Mouse (Mus musculus): ENCODE measurements around the gene H2-Ke6. TPM values are rescaled to one million over a fixed set of nuclear protein-coding genes. Genes with fewer than 3 reads are reported as not detected.
"Not testable (repeated sequence)": the region's sequence is repeated elsewhere in the genome, so short reads cannot be mapped to it uniquely, and the experiment has no call there.

The H2-Ke6 gene
- polyA plus RNA-seq, 1 experiment from 2014 or later, result 110 TPM

- 79% methylated on average over 3 of the region's 5 CpGs for WGBS
- peaks cover 4% of the 10 kb centered on the region; the same call in 1 of the 2 replicates for H3K36me3 ChIP-seq
- H3K4me2 ChIP-seq (replicated peaks), result no peak overlapping the region
- H3K9me3 ChIP-seq, result peaks cover 3% of the 10 kb centered on the region; the same call in 1 of the 2 replicates
- H3K9ac ChIP-seq (replicated peaks), result no peak overlapping the region
- no peaks in the 10 kb centered on the region for H3K27me3 ChIP-seq
- no peak for ATAC-seq (ENCODE audit: low FRiP score, low read depth)
- no peaks in the 10 kb centered on the region for H3K4me1 ChIP-seq
- H3K27ac ChIP-seq (replicated peaks), result no peak overlapping the region
- no peak overlapping the region for H3K4me3 ChIP-seq
Measured at GRCm38 (mm10) chr17:34010156-34010555, 17.7 kb downstream of the H2-Ke6 start.

DNA sequence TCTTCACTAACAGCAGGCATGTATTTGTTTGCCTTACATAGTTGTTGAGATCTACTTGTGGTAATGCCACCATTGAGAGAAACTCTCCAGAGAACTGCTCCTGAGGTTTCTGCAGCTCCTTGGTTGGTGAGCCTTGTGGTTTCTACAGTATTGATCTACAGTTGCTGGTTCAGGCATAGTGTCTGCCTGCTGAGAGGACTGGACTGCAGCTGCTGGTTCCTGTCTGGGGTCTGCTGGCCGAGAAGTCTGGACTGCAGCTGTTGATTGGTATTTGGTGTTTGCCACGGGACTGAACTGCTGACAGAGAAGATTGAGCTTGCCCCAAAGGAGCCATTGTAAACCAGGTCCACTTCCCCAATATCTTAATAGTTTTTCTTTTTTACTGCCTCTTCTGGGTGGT, 21.3 kb downstream of the H2-Ke6 start:
- Histone ChIP-seq H3K9ac (replicated peaks) (no peak overlapping the region), H3K36me3 (no peaks in the 10 kb centered on the region), H3K4me1 (no peaks in the 10 kb centered on the region), H3K4me3 (no peak overlapping the region), H3K4me2 (replicated peaks) (no peak overlapping the region), H3K27me3 (peaks cover 3% of the 10 kb centered on the region), H3K27ac (replicated peaks) (no peak overlapping the region), H3K9me3 (no peaks in the 10 kb centered on the region; the same call in 1 of the 2 replicates)
- ATAC-seq (ENCODE audit: low FRiP score, low read depth), result no peak
- 61% methylated on average over 2 of the region's 2 CpGs for WGBS

DNA sequence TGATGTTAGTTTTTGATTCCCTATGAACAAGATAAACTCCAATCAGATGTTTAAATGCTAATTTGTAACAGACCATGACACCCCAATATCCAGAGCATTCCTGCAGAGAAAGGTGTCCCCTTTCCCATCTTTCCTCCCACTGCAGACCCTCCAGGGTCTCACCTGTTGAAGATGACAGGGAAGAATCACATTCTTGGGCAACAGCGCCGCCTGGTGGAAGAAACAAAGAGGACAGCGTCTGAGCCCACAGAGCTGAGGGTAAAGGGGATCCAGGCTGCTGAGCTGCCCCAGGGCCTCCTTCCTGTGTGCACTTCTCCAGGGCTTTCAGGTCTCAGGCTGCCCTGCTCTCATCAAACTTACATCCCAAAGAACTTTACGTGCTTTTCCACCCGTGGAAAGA, 24.4 kb downstream of the H2-Ke6 start:
- Histone ChIP-seq H3K4me2 (replicated peaks) (no peak overlapping the region), H3K9me3 (no peaks in the 10 kb centered on the region; the same call in 1 of the 2 replicates), H3K4me3 (no peak overlapping the region), H3K27ac (replicated peaks) (no peak overlapping the region), H3K4me1 (peaks cover 11% of the 10 kb centered on the region), H3K9ac (replicated peaks) (no peak overlapping the region), H3K36me3 (no peaks in the 10 kb centered on the region), H3K27me3 (peaks cover 33% of the 10 kb centered on the region)
- no peak for ATAC-seq (ENCODE audit: low FRiP score, low read depth)
- WGBS, result 8% methylated on average over 5 of the region's 5 CpGs

DNA sequence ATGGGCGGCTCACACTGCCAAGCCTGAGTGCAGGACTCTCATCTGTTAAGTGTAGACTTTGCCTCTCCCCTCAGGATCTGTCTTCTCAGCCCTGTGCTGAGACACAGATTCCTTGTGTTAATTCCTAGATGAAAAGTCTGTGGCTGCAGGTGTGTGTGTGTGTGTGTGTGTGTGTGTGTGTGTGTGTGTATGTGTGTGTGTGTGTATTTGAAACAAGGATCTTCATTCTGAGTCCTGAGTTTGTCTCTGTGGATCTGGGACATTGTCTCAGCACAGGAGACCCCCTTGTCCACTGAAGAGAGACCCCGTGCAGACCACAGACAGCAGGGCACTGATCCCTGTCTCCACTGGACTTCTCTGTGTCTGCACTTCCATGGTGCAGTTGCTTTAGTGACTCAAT, 27.1 kb downstream of the H2-Ke6 start:
- H3K4me3 ChIP-seq; H3K9ac ChIP-seq (replicated peaks); ATAC-seq (ENCODE audit: low FRiP score, low read depth); H3K27ac ChIP-seq (replicated peaks); H3K36me3 ChIP-seq; H3K9me3 ChIP-seq; H3K4me2 ChIP-seq (replicated peaks): not testable (repeated sequence)
- WGBS, result 51% methylated on average over 2 of the region's 2 CpGs
- Histone ChIP-seq H3K27me3 (peaks cover 40% of the 10 kb centered on the region), H3K4me1 (peaks cover 11% of the 10 kb centered on the region)

DNA sequence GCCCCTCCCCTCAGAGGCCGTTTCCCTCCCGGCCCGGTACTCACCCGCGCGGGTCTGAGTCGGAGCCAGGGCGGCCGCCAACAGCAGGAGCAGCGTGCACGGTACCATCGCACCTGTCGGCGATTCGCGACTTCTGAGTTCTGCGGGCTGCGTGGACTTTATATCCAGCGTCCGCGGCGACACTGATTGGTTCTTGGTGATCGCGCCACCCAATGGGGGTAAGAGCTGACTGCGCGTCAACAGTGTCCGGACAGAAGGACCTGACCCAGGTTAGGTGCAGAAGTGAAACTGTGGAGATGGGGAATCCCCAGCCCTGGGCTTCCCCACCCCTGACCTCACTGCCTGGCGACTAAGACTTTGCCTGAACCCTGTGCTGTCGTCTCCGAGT, 27.7 kb downstream of the H2-Ke6 start, which contains the start of gene H2-K1:
Gene H2-K1, minus strand, starts transcription at position 198 of the 388 bp plus-strand sequence.
- H3K4me1 ChIP-seq, result peaks cover 11% of the 10 kb centered on the region
- peak; percentile 74; the same call in 1 of the 2 replicates for ATAC-seq (ENCODE audit: low FRiP score, low read depth)
- peaks cover 40% of the 10 kb centered on the region for H3K27me3 ChIP-seq
- under 1% methylated on average over 29 of the region's 30 CpGs for WGBS
- H3K27ac ChIP-seq (replicated peaks), result no peak within 1 kb of the TSS
- H3K9me3 ChIP-seq, result no peaks in the 10 kb centered on the region
- H3K9ac ChIP-seq (replicated peaks), result peak within 1 kb of the TSS; percentile 61
- H3K4me3 ChIP-seq, result peak within 1 kb of the TSS; percentile 54
- H3K4me2 ChIP-seq (replicated peaks), result peak within 1 kb of the TSS; percentile 85
- H3K36me3 ChIP-seq, result no peaks in the 10 kb centered on the region

- Histone ChIP-seq H3K27ac (replicated peaks) (no peak overlapping the region), H3K4me2 (replicated peaks) (peak overlapping the region; percentile 85), H3K27me3 (peaks cover 40% of the 10 kb centered on the region), H3K4me1 (peaks cover 11% of the 10 kb centered on the region), H3K9me3 (no peaks in the 10 kb centered on the region), H3K36me3 (no peaks in the 10 kb centered on the region), H3K9ac (replicated peaks) (peak overlapping the region; percentile 61), H3K4me3 (peak overlapping the region; percentile 54)
- peak; percentile 56; the same call in 1 of the 2 replicates for ATAC-seq (ENCODE audit: low FRiP score, low read depth)
- 2% methylated on average over 82 of the region's 87 CpGs for WGBS
Measured at GRCm38 (mm10) chr17:33999341-34000149, 28.3 kb downstream of the H2-Ke6 start.

DNA sequence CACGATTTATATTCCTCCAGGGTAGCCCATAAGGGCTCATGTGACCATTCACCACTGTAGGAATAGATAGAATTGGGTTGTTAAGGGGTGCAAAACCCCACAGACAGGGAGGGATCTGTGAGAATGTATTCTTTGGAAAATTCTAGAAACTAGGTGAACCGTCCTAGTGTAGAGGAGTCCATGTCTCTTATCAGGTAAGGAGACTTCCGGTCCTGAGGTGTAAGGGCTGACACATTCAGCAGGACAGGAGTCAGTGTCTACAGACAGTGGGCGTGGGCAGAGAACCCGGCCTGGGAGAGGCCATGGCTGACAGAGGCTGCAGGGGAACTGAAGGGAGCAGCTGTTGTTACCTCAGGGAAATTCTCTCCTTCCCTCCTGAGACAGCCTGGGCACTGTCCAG, 29.2 kb downstream of the H2-Ke6 start:
- H3K9ac ChIP-seq (replicated peaks); H3K4me2 ChIP-seq (replicated peaks); H3K9me3 ChIP-seq; H3K27ac ChIP-seq (replicated peaks); H3K36me3 ChIP-seq; H3K4me3 ChIP-seq; ATAC-seq (ENCODE audit: low FRiP score, low read depth): not testable (repeated sequence)
- 68% methylated on average over 5 of the region's 5 CpGs for WGBS
- peaks cover 11% of the 10 kb centered on the region for H3K4me1 ChIP-seq
- H3K27me3 ChIP-seq, result peaks cover 40% of the 10 kb centered on the region

DNA sequence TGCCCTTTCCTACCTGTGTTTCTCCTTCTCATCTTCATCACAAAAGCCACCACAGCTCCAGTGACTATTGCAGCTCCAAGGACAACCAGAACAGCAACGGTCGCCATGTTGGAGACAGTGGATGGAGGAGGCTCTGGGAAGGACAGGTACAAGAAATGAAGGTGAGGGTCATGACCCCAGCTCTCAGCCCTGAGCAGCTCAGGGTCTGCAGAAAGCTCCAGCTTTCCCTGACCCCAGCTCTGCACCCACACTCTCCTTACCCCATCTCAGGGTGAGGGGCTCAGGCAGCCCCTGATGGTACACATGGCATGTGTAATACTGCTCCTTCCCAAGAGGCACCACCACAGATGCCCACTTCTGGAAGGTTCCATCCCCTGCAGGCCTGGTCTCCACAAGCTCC, 30.8 kb downstream of the H2-Ke6 start:
- 86% methylated on average over 2 of the region's 2 CpGs for WGBS
- H3K27me3 ChIP-seq, result peaks cover 40% of the 10 kb centered on the region

GRCm38 (mm10) chr17:33995651-33996050, 32.2 kb downstream of the H2-Ke6 start:
- peaks cover 13% of the 10 kb centered on the region for H3K4me1 ChIP-seq
- no peak overlapping the region for H3K4me3 ChIP-seq
- 81% methylated on average over 3 of the region's 3 CpGs for WGBS
- H3K4me2 ChIP-seq (replicated peaks), result no peak overlapping the region
- ATAC-seq (ENCODE audit: low FRiP score, low read depth), result no peak
- H3K9ac ChIP-seq (replicated peaks), result no peak overlapping the region
- H3K27me3 ChIP-seq, result peaks cover 28% of the 10 kb centered on the region
- H3K36me3 ChIP-seq, result no peaks in the 10 kb centered on the region
- no peak overlapping the region for H3K27ac ChIP-seq (replicated peaks)
- no peaks in the 10 kb centered on the region for H3K9me3 ChIP-seq

More for the DNA sequence above, 30.8 kb downstream of the H2-Ke6 start:
- H3K9me3 ChIP-seq; H3K4me3 ChIP-seq; H3K4me2 ChIP-seq (replicated peaks); H3K9ac ChIP-seq (replicated peaks); H3K27ac ChIP-seq (replicated peaks); ATAC-seq (ENCODE audit: low FRiP score, low read depth); H3K36me3 ChIP-seq: not testable (repeated sequence)
- H3K4me1 ChIP-seq, result peaks cover 11% of the 10 kb centered on the region

- no peak overlapping the region for H3K4me2 ChIP-seq (replicated peaks)
- ATAC-seq (ENCODE audit: low FRiP score, low read depth), result no peak
- H3K36me3 ChIP-seq, result no peaks in the 10 kb centered on the region
- H3K9me3 ChIP-seq, result no peaks in the 10 kb centered on the region
- no peak overlapping the region for H3K4me3 ChIP-seq
- H3K4me1 ChIP-seq, result peaks cover 9% of the 10 kb centered on the region; the same call in 1 of the 2 replicates
- WGBS, result 93% methylated on average over 8 of the region's 8 CpGs
- H3K27ac ChIP-seq (replicated peaks), result no peak overlapping the region
- H3K27me3 ChIP-seq, result peaks cover 21% of the 10 kb centered on the region
- no peak overlapping the region for H3K9ac ChIP-seq (replicated peaks)
Measured at GRCm38 (mm10) chr17:33994959-33995358, 32.9 kb downstream of the H2-Ke6 start.

DNA sequence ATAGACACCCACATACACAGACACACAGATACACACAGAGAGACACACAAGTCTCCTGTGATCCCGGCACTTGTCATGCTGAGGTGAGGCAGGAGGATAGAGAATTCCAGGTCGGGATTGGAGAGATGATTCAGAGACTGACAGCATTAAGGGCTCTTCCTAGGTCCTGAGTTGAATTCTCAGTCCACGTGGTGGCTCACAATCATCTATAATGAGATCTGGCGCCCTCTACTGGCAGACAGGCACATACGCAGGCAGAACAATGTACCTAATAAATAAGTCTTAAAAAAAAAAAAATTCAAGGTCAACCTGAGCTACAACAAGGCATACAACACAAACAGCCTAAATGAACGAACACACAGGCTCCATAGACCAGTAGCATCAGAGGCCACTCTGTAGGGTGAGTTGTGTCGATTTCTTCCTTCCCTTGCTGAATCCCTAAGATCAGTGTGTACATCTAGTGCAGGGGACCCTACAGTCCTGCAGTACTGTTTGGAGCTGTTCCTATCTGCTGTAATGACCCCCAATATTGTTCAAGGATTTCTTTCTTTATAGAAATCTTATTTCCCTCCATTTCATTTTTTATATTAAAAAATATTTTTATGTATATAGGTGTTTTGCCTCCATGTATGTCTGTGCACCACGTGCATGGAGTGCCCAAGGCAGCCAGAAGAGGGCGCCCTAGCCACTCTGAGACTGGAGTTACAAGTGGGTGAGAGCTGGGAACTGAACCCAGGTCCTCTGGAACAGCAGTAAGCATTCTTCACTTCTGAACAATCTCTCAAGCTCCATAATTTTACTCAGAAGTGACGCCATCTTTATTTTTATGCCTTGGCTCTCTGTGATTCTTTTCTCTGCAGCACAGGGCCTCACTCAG, 35.8 kb downstream of the H2-Ke6 start:
- peak; percentile 41; the same call in 1 of the 2 replicates for ATAC-seq (ENCODE audit: low FRiP score, low read depth)
- H3K9ac ChIP-seq (replicated peaks), result no peak overlapping the region
- H3K4me2 ChIP-seq (replicated peaks), result no peak overlapping the region
- H3K9me3 ChIP-seq, result no peaks in the 10 kb centered on the region
- 0 out of 2 replicates have a peak, but pooled peaks cover 3% of the 10 kb centered on the region for H3K4me1 ChIP-seq
- 33% methylated on average over 10 of the region's 10 CpGs for WGBS
- H3K27me3 ChIP-seq, result 0 out of 2 replicates have a peak, but pooled peaks cover 6% of the 10 kb centered on the region
- no peak overlapping the region for H3K4me3 ChIP-seq
- H3K27ac ChIP-seq (replicated peaks), result no peak overlapping the region
- H3K36me3 ChIP-seq, result no peaks in the 10 kb centered on the region

DNA sequence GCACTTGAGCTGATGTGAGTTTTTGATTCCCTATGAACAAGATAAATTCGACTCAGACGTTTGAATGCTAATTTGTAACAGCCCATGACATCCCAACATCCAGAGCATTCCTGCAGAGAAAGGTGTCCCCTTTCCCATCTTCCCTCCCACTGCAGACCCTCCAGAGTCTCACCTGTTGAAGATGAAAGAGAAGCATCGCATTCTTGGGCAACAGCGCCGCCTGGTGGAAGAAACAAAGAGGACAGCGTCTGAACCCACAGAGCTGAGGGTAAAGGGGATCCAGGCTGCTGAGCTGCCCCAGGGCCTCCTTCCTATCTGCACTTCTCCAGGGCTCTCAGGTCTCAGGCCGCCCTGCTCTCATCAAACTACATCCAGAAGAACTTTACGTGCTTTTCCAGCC, 45.7 kb downstream of the H2-Ke6 start:
- Histone ChIP-seq H3K27me3 (peaks cover 34% of the 10 kb centered on the region), H3K4me1 (peaks cover 15% of the 10 kb centered on the region), H3K4me2 (replicated peaks) (peak overlapping the region; percentile 74), H3K4me3 (peak overlapping the region; percentile 54; the same call in 1 of the 2 replicates)
- not testable (repeated sequence) for H3K9ac ChIP-seq (replicated peaks); H3K36me3 ChIP-seq; ATAC-seq (ENCODE audit: low FRiP score, low read depth); H3K9me3 ChIP-seq; H3K27ac ChIP-seq (replicated peaks)
- WGBS, result 10% methylated on average over 8 of the region's 8 CpGs
